Mouse (Mus musculus) embryonic facial prominence, embryonic 15.5 days (tissue): ENCODE data around the gene Eif2s1. TPM values are rescaled to one million over a fixed set of nuclear protein-coding genes. Genes with fewer than 3 reads are reported as not detected.

Experiments
- ATAC-seq: fragments of 200-750 bp; cut with Nextera tagmentation; 2 replicates; pipeline ENCODE4 v1.8.0; 2017; ENCODE audit warnings: low read depth, moderate TSS enrichment; ENCODE audit not compliant: insufficient number of reproducible peaks, low FRiP score, low TSS enrichment
- H3K27ac ChIP-seq: fragments of 300-500 bp; sonication (generic); replicated peaks from 2 replicates; pipeline ENCODE4 v1.5.1; 2015; ENCODE audit warnings: mild to moderate bottlenecking, inconsistent platforms
- H3K27me3 ChIP-seq: fragments of 300-500 bp; sonication (generic); 2 replicates; pipeline ENCODE4 v1.6.1; 2015; ENCODE audit warnings: inconsistent platforms
- H3K36me3 ChIP-seq: fragments of 300-500 bp; sonication (generic); 2 replicates; pipeline ENCODE4 v1.6.1; 2015; ENCODE audit warnings: mild to moderate bottlenecking, inconsistent platforms
- H3K4me1 ChIP-seq: fragments of 300-500 bp; sonication (generic); 2 replicates; pipeline ENCODE4 v1.6.1; 2015; ENCODE audit warnings: inconsistent platforms
- H3K4me2 ChIP-seq: fragments of 300-500 bp; sonication (generic); replicated peaks from 2 replicates; pipeline ENCODE4 v1.6.1; 2015; ENCODE audit warnings: mild to moderate bottlenecking, inconsistent platforms
- H3K4me3 ChIP-seq: fragments of 300-500 bp; sonication (generic); replicated peaks from 2 replicates; pipeline ENCODE4 v1.5.1; 2015; ENCODE audit warnings: mild to moderate bottlenecking, inconsistent platforms
- H3K9ac ChIP-seq: fragments of 300-500 bp; sonication (generic); 2 replicates; pipeline ENCODE4 v1.6.1; 2015; ENCODE audit warnings: inconsistent platforms
- H3K9me3 ChIP-seq: fragments of 300-500 bp; sonication (generic); replicated peaks from 2 replicates; pipeline ENCODE4 v1.6.1; 2016; ENCODE audit warnings: inconsistent platforms
- WGBS: fragments of 180-500 bp; shearing (Covaris S2); methylation state at CpG from one replicate; pipeline ENCODE4 v1.1.7; 2015; 5-methylcytosine and 5-hydroxymethylcytosine counted together
- polyA plus RNA-seq: library from polyadenylated mRNA; unstranded; fragments of >200 nt; fragmentation: Nextera tagmentation; extraction: Ambion mirVana; gene quantifications from 2 replicates; pipeline ENCODE4 v1.2.1, GENCODE M21; 2015

The Eif2s1 gene
- polyA plus RNA-seq, 1 experiment from 2014 or later: 180 TPM

DNA sequence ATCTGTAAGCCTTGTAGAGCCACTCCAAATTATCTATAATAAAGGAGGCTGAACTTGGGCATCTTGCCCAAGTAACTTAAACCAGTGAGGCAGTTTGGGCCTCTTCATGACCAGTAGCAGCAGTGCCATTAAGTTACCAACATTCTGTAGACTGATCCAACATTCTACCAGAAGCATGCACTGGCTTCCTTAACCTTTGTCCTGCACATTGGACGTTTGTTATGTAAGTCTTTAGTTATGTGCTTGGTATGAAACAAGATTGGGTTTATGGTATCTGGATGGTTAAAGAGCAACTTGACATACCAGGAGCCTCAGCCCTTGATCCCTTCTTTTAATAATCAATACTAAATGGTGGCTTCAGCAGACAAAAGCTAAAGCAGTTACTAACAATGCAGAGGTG is 28.4 kb downstream of the Eif2s1 start:
- Histone ChIP-seq H3K27me3 (no peaks in the 10 kb centered on the region), H3K27ac (no peak overlapping the region), H3K4me1 (no peaks in the 10 kb centered on the region), H3K4me3 (no peak overlapping the region), H3K9ac (no peak overlapping the region), H3K36me3 (peaks cover 16% of the 10 kb centered on the region), H3K9me3 (no peaks in the 10 kb centered on the region), H3K4me2 (no peak overlapping the region)
- WGBS: 71% methylated on average over 1 of the region's 1 CpGs
- ATAC-seq: no peak

DNA sequence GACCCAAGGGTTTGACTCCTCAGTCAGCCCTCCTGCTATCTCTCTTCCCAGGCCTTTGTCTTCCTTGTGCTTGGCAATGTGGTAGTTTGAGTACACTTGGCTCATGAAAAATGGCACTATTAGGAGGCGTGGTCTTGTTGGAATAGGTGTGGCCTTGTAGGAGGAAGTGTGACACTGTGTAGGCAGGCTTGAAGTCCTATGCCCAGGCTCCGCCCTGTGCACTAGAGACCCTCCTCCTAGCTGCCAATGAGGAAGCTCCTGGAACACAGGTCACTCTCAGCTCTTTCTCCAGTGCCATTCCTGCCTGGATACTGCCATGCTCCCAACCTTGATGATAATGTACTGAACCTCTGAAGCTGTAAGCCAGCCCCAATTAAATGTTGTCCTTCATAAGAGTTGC is 29.5 kb downstream of the Eif2s1 start:
- H3K4me2 ChIP-seq: no peak overlapping the region
- H3K36me3 ChIP-seq: peaks cover 8% of the 10 kb centered on the region
- no peak for ATAC-seq
- 75% methylated on average over 2 of the region's 2 CpGs for WGBS
- no peaks in the 10 kb centered on the region for H3K9me3 ChIP-seq
- H3K9ac ChIP-seq: no peak overlapping the region
- H3K4me1 ChIP-seq: no peaks in the 10 kb centered on the region
- no peak overlapping the region for H3K27ac ChIP-seq
- H3K4me3 ChIP-seq: no peak overlapping the region
- H3K27me3 ChIP-seq: no peaks in the 10 kb centered on the region

DNA sequence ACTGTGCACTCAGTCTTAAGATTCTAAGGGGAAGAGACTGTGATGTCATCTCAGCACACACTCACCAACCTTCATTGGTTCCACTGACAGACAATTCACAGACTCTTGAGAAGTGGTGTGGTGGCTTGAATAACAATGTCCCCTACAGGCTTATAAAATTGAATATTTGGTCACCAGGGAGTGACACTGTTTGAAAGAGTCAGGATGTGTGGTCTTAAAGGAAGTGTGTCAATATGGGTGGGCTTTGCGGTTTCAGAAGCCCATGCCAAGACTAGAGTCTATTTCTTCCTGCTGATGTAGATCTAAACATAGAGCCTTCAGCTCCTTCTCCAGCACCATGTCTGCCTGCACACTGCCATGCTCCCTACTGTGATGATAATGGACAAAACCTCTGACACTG is 36.2 kb downstream of the Eif2s1 start:
- H3K4me3 ChIP-seq: no peak overlapping the region
- H3K27me3 ChIP-seq: no peaks in the 10 kb centered on the region
- no peaks in the 10 kb centered on the region for H3K36me3 ChIP-seq
- no peaks in the 10 kb centered on the region for H3K4me1 ChIP-seq
- no peaks in the 10 kb centered on the region for H3K9me3 ChIP-seq
- WGBS: 88% methylated on average over 1 of the region's 1 CpGs
- H3K4me2 ChIP-seq: no peak overlapping the region
- H3K27ac ChIP-seq: no peak overlapping the region
- no peak overlapping the region for H3K9ac ChIP-seq
- no peak for ATAC-seq

DNA sequence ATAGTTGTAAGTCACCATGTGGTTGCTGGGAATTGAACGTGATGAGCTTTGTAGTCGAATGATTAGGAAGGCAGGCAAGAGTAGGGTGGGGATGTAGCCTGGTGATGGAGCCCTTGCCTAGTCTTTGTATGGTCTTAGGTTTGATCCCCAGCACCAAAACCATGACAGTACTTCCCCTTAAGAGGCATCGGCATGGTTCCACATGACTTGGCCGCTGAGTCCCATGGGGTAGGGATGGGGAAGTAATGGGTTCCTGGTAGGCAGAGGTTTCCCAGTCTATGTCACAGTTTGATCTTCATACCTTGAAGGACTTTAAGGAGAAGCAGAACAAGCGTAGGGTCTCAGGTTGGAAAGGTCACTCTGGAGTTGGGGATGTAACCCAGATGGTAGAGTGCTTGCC is 39.8 kb downstream of the Eif2s1 start:
- no peak for ATAC-seq
- H3K9me3 ChIP-seq: no peaks in the 10 kb centered on the region

DNA sequence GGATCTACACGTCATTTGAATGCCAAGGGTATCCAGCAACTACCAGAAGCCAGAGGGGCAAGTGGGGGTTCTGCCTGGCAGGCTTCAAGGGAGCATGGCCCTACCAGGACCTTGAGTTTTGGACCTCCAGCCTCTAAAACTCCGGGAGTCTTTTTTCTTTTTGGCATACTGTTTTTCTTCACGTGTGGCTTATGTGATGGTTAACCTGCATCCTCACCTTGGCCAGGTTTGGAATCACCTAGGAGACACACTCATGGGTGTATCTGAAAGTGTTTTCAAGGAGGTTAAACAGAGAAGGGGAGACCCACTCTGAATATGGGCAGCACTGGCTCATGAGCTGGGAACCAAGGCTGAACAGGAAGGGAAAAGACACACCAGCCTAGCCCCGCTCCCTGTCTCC is 41.7 kb downstream of the Eif2s1 start:
- Histone ChIP-seq H3K36me3 (no peaks in the 10 kb centered on the region), H3K27me3 (peaks cover 11% of the 10 kb centered on the region), H3K9ac (no peak overlapping the region), H3K9me3 (no peaks in the 10 kb centered on the region), H3K27ac (no peak overlapping the region), H3K4me2 (no peak overlapping the region), H3K4me3 (no peak overlapping the region), H3K4me1 (peaks cover 6% of the 10 kb centered on the region; the same call in 1 of the 2 replicates)
- 85% methylated on average over 4 of the region's 4 CpGs for WGBS
- no peak for ATAC-seq

More for the DNA sequence above, 39.8 kb downstream of the Eif2s1 start:
- H3K27me3 ChIP-seq: no peaks in the 10 kb centered on the region
- no peak overlapping the region for H3K4me2 ChIP-seq
- H3K9ac ChIP-seq: no peak overlapping the region
- H3K36me3 ChIP-seq: no peaks in the 10 kb centered on the region
- no peaks in the 10 kb centered on the region for H3K4me1 ChIP-seq
- WGBS: 88% methylated on average over 5 of the region's 5 CpGs
- H3K4me3 ChIP-seq: no peak overlapping the region
- H3K27ac ChIP-seq: no peak overlapping the region

DNA sequence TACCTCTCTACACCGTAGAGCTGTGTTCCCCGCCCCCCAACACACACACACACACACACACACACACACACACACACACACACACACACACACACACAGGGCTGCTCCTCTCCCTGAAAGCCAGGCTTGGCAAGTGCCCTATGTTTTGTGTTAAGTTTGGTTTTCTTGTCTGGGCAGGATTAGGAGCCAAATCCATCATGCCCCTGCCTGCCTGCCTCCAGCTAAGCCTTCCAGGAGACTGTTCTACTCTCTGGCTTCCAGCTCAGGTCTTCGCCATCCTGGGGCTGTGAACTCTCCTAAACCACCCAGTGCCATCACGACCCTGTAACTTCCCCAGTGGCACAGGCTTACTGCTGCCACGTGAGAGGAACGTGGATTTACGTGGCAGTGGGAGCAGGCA is 42.9 kb downstream of the Eif2s1 start:
- ATAC-seq: no peak; the same call in 1 of the 2 replicates
- Histone ChIP-seq H3K9me3 (no peaks in the 10 kb centered on the region), H3K36me3 (no peaks in the 10 kb centered on the region), H3K4me3 (no peak overlapping the region), H3K9ac (no peak overlapping the region), H3K4me2 (0 out of 2 replicates have a peak overlapping the region, but pooled peaks have one; percentile 11), H3K27ac (no peak overlapping the region), H3K4me1 (peaks cover 6% of the 10 kb centered on the region; the same call in 1 of the 2 replicates), H3K27me3 (peaks cover 18% of the 10 kb centered on the region)
- 51% methylated on average over 6 of the region's 7 CpGs for WGBS

DNA sequence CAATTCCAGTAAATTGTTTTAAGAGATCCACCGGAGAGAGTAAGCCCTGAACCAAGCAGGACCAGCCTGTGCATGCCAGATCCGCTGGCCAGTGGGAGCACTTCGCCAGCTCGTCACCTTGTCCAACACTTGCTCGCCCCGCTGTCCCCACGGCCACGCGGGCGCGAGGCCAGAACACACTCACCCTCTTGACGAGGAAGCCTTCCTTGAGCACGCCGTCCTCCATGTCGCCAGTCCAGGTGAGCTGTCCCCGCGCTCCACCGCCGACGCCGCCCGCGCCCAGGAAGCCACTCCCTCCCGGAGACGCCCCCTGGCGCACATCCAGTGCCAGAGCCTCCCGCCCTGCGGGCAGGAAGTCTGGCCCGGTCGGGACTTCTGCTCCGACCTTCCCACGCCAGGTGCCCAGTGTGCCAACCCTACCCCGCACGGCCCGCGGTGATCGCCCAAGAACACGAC is 45.1 kb downstream of the Eif2s1 start, which contains the start of gene Plek2:
Plek2 (minus strand) TSS at position 258 of the 456 bp plus-strand sequence.
- Histone ChIP-seq H3K4me2 (peak within 1 kb of the TSS; percentile 82), H3K4me3 (peak within 1 kb of the TSS; percentile 45), H3K9ac (0 out of 2 replicates have a peak within 1 kb of the TSS, but pooled peaks have one; percentile 1), H3K27ac (no peak within 1 kb of the TSS), H3K9me3 (no peaks in the 10 kb centered on the region), H3K4me1 (peaks cover 20% of the 10 kb centered on the region), H3K27me3 (peaks cover 34% of the 10 kb centered on the region), H3K36me3 (no peaks in the 10 kb centered on the region)
- 2% methylated on average over 38 of the region's 38 CpGs for WGBS
- 0 out of 2 replicates have a peak, but pooled peaks have one; percentile 27 for ATAC-seq

DNA sequence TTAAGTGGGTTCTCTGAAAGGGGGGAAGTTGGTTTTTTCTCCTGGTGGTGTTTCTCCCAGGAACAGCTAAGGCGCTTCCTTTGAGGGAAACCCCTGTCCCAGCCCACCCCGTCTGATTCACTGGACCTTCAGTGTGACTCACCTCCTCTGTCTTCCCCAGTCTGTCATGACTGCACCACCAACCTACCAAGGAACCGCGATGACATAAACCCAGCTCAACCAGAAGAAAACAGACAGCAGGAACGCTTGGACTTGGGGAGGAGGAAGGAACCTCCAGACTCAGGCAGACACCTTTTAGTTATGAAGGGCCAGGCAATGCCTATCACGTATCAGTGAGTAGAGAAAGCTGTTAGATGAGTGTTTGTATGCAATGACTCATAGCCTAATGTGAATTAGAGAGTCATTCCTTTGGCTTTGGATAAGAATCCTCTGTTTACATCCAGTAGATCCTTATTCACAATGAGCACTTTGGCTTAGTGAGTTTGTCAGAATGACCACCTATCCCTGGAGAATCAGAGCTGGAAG is 46.5 kb downstream of the Eif2s1 start:
- Histone ChIP-seq H3K9me3 (no peaks in the 10 kb centered on the region), H3K36me3 (no peaks in the 10 kb centered on the region), H3K9ac (no peak overlapping the region), H3K4me1 (peaks cover 29% of the 10 kb centered on the region), H3K27me3 (peaks cover 41% of the 10 kb centered on the region), H3K4me3 (no peak overlapping the region), H3K4me2 (no peak overlapping the region), H3K27ac (no peak overlapping the region)
- no peak for ATAC-seq
- 69% methylated on average over 6 of the region's 6 CpGs for WGBS

DNA sequence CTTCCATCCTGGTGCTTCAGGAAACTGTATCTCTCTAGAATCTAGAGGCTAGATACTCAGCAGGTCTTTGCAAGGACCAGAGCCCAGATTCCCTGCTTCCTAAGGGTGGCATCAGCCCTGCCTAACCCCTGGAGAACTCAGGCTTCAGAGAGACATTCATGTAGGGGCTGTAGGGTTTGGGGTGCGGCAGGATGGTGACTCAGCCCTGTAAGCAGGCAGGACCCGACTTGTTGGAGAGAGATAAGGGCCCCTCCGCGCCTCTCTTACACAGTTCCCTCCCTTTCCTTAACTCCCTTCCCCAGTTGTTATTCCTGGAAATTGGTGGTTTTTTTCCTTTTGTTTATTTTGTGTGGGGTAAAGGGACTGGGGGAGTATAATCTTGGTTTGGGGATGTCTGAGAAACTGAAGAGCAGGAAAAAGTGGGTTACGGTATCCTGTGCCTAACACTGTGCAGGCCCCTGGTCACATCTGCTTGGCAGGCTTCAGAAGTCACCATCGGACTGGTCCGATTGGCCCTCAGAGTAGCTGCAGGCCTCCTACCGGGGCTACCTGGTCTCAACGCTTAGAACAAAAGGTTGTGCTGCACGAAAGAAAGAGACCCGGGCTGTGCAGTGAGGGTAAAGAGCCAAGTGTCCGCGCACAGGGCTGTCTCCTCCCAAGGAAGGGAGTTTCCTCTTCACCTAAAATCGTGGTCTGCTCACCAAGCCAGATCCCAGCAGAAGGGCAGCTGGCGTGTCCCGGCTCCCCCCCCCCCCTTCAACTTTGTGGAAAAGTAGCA is 49.3 kb downstream of the Eif2s1 start:
- H3K27me3 ChIP-seq: peaks cover 41% of the 10 kb centered on the region
- 12% methylated on average over 16 of the region's 16 CpGs for WGBS
- H3K4me1 ChIP-seq: peaks cover 29% of the 10 kb centered on the region
- no peaks in the 10 kb centered on the region for H3K9me3 ChIP-seq
- H3K4me3 ChIP-seq: peak overlapping the region; percentile 41
- peak overlapping the region; percentile 64 for H3K4me2 ChIP-seq
- no peak overlapping the region for H3K9ac ChIP-seq
- H3K36me3 ChIP-seq: no peaks in the 10 kb centered on the region
- ATAC-seq: no peak
- H3K27ac ChIP-seq: no peak overlapping the region

DNA sequence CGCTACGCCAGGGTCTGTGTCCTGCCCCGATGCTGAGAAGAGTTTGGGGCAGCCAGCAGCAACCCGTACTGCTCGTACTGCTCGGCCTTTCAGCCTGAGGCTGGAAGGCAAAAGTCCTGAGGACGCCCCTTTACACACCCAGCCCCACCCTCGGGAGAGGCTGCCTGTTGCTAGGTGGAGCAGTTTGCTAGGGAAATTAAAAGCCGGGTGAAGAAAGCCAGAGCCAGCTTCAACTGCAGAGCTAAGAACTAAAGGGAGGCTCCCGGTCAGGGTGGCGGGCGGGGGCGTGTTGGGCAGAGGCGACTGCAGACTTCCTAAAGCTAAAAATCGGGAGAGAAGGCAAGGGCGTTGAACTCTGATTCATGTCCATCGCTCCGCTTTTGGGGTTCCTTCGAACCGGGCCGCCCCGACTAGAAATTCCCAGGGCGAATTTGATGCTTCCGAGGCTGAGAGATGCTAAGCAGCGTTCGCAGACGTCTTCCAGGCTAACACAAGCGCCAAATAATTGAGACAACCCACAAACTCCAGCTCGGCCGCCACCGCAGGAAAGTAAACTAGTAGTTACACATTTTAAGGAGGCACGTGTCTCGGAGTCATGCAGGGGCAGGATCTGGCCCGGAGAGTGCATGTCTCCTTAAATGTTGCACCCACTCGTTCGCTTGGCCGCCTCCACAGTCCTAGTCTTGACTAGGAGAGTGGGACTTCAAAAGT is 50.2 kb downstream of the Eif2s1 start:
- Histone ChIP-seq H3K27me3 (peaks cover 41% of the 10 kb centered on the region), H3K9me3 (no peaks in the 10 kb centered on the region), H3K4me2 (peak overlapping the region; percentile 64), H3K4me1 (peaks cover 25% of the 10 kb centered on the region), H3K36me3 (no peaks in the 10 kb centered on the region), H3K4me3 (peak overlapping the region; percentile 41), H3K27ac (no peak overlapping the region), H3K9ac (no peak overlapping the region)
- WGBS: under 1% methylated on average over 37 of the region's 37 CpGs
- peak; percentile 74; the same call in 1 of the 2 replicates for ATAC-seq

DNA sequence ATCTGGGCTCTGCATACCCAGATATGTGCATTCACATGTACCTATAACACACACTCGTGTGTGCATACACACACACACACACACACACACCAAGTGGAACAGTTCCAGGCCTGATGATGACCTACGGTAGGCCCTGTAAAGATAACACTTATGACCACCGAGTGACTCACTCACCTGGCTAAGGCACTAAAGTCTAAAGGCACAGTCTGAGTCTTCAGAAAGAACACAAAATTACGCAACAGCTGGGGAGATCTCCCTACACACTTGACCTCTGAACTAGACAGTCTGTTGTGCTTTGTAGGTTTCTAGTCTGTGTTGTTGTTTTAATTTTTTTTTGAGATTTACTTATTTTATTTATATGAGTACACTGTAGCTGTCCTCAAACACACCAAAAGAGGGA is 52.8 kb downstream of the Eif2s1 start:
- no peak overlapping the region for H3K4me2 ChIP-seq
- ATAC-seq: no peak
- peaks cover 23% of the 10 kb centered on the region for H3K27me3 ChIP-seq
- no peak overlapping the region for H3K4me3 ChIP-seq
- no peaks in the 10 kb centered on the region for H3K9me3 ChIP-seq
- no peak overlapping the region for H3K27ac ChIP-seq
- peaks cover 27% of the 10 kb centered on the region for H3K4me1 ChIP-seq
- 85% methylated on average over 4 of the region's 4 CpGs for WGBS
- H3K9ac ChIP-seq: no peak overlapping the region
- H3K36me3 ChIP-seq: no peaks in the 10 kb centered on the region
